In the genomic region with DNA sequence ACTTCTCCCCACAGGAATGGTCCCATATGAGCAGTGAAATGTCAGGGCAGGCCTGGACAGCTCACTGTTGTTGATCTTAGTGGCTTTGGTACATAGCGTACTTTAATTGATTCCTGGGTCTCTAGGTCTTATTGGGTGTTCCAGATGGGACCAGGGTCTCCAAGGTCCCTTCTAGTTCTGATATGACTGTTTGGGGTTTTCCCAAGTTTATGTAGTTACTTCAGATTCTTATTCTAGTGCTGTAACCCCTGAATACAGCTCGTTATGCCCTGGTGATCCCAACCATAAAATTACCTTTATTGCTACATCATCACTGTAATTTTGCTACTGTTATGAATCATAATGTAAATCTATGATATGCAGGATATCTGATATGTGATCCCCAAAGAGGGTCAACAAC, we compare ENCODE assay signal across 15 mouse cellular contexts.
DNase-seq lines count a peak whose midpoint lies in the region; TF ChIP-seq lines count a peak whose summit lies in the region.
"Had no signal": no experiment of that assay in that cellular context is flagged by ENCODE, and none has a peak within 500 bp of the region (broad histone marks: within the 10 kb centered on the region; RNA-seq: fewer than 3 reads in every experiment).

No protein-coding gene starts in this region.

- no peak overlapping the region for H3K9ac ChIP-seq in CH12.LX (ENCODE audit: insufficient read depth, low read depth)

- H3K27ac ChIP-seq in CH12.LX (ENCODE audit: insufficient read depth, low read depth) = no peak overlapping the region

- TF ChIP-seq RAD21 in CH12.LX (IDR thresholded peaks at IDR 0.05; ENCODE audit: low read depth, low read length) = no peak

- peaks cover 9 to 36% of the 10 kb centered on the region in 2 experiments for H3K4me1 ChIP-seq in CH12.LX (ENCODE audit: control insufficient read depth in 1 of 2, insufficient read depth in 2 of 2)

- in situ Hi-C loops in CH12.LX (cut with MboI; ENCODE audit: low pct_ligation_motif_present, low pct_unique_long_range_greater_than_20kb, low sequenced_read_pairs) = no loop called here

- no peak overlapping the region for H3K4me2 ChIP-seq in CH12.LX (ENCODE audit: insufficient read depth, low read depth, poor library complexity, severe bottlenecking)

- H3K9me3 ChIP-seq in CH12.LX (replicated peaks; ENCODE audit: low read length) = no peaks in the 10 kb centered on the region
- H3K9me3 ChIP-seq: G1E had no signal

- no peaks in the 10 kb centered on the region for H3K79me2 ChIP-seq in CH12.LX (replicated peaks; ENCODE audit: control insufficient read depth, extremely low read depth, insufficient read depth, poor library complexity, severe bottlenecking)

- TF ChIP-seq EP300 in CH12.LX (IDR thresholded peaks at IDR 0.05; ENCODE audit: low read length) = peak; percentile 68

- dilution Hi-C loops in CH12.LX (cut with MboI; ENCODE audit: extremely low pct_ligation_motif_present, extremely low pct_unique_long_range_greater_than_20kb, low sequenced_read_pairs) = no loop called here

- H3K36me3 ChIP-seq in CH12.LX (replicated peaks in 1 of 2; ENCODE audit: control insufficient read depth in 1 of 2, insufficient read depth in 1 of 2, low read length in 1 of 2) = no peaks in the 10 kb centered on the region
- H3K36me3 ChIP-seq: G1E had no signal

- no peaks in the 10 kb centered on the region for H3K27me3 ChIP-seq in CH12.LX (replicated peaks)

- no peak for TF ChIP-seq POLR2A in CH12.LX (IDR thresholded peaks at IDR 0.05; ENCODE audit: low read depth, low read length)

- TF ChIP-seq CTCF in CH12.LX (conservative IDR thresholded peaks at IDR 0.05 in 1 of 2, IDR thresholded peaks at IDR 0.05 in 1 of 2; ENCODE audit: low read depth in 2 of 2, low read length in 2 of 2) = no peak

- no peak overlapping the region for H3K4me3 ChIP-seq in CH12.LX (replicated peaks in 1 of 3; ENCODE audit: low read depth in 2 of 3, low read length in 2 of 3, poor library complexity in 1 of 3)

- peak; percentile 61 for DNase-seq in CH12.LX (ENCODE audit: extremely low read depth)
- no peak for DNase-seq in left cerebral cortex, postnatal 36 days (ENCODE audit: low spot score in 2 of 2)
- DNase-seq: adrenal gland, adult 2 months; adrenal gland, adult 8-10 months; adrenal gland, postnatal 10 days; adrenal gland, postnatal 14 days; adrenal gland, postnatal 25 days; adrenal gland, postnatal 36 days; B cell, adult 2 months; cerebellum, adult 11 months; cerebellum, adult 11-12 months; cerebellum, adult 18-20 months; cerebellum, adult 2 months; cerebellum, adult 8-10 months had no signal

- intact Hi-C loops in left cerebral cortex, postnatal 36 days (cut with DNase I) = no loop called here

TF ChIP-seq in CH12.LX, 34 proteins besides CTCF, POLR2A, EP300 and RAD21:
- TF ChIP-seq CHD1 (IDR thresholded peaks at IDR 0.05; ENCODE audit: low read depth, low read length) = no peak
- no peak for TF ChIP-seq SIN3A (IDR thresholded peaks at IDR 0.05; ENCODE audit: low read length)
- no peak for TF ChIP-seq MAX (IDR thresholded peaks at IDR 0.05; ENCODE audit: low read length)
- TF ChIP-seq ELF1 (IDR thresholded peaks at IDR 0.05; ENCODE audit: low read depth, low read length) = no peak
- TF ChIP-seq HCFC1 (IDR thresholded peaks at IDR 0.05; ENCODE audit: low read depth, low read length) = no peak
- TF ChIP-seq TCF12 (IDR thresholded peaks at IDR 0.05; ENCODE audit: low read depth, low read length) = peak; percentile 29; the same call in 1 of the 2 replicates
- TF ChIP-seq RCOR1 (conservative IDR thresholded peaks at IDR 0.05; ENCODE audit: low read depth, low read length) = no peak
- no peak for TF ChIP-seq UBTF (IDR thresholded peaks at IDR 0.05; ENCODE audit: low read depth, low read length)
- no peak for TF ChIP-seq CHD2 (IDR thresholded peaks at IDR 0.05; ENCODE audit: low read length)
- peak; percentile 84 for TF ChIP-seq IRF4 (IDR thresholded peaks at IDR 0.05; ENCODE audit: low read depth, low read length)
- no peak for TF ChIP-seq POLR2AphosphoS2 (IDR thresholded peaks at IDR 0.05; ENCODE audit: low read depth, low read length)
- no peak for TF ChIP-seq TBP (conservative IDR thresholded peaks at IDR 0.05; ENCODE audit: low read depth, low read length)
- no peak for TF ChIP-seq GABPA (IDR thresholded peaks at IDR 0.05; ENCODE audit: insufficient replicate concordance, low read depth, low read length)
- no peak for TF ChIP-seq MAZ (IDR thresholded peaks at IDR 0.05; ENCODE audit: low read depth, low read length)
- TF ChIP-seq MEF2A (IDR thresholded peaks at IDR 0.05; ENCODE audit: borderline replicate concordance, low read depth, low read length) = no peak
- no peak for TF ChIP-seq MAFK (IDR thresholded peaks at IDR 0.05; ENCODE audit: insufficient replicate concordance, low read length)
- no peak for TF ChIP-seq SMC3 (IDR thresholded peaks at IDR 0.05; ENCODE audit: low read depth, low read length)
- 0 out of 2 replicates have a peak, but pooled peaks have one; percentile 23 for TF ChIP-seq BHLHE40 (IDR thresholded peaks at IDR 0.05; ENCODE audit: low read depth, low read length)
- no peak for TF ChIP-seq ZMIZ1 (IDR thresholded peaks at IDR 0.05; ENCODE audit: low read depth, low read length)
- no peak for TF ChIP-seq USF1 (IDR thresholded peaks at IDR 0.05; ENCODE audit: low read depth, low read length)
- TF ChIP-seq E2F4 (IDR thresholded peaks at IDR 0.05; ENCODE audit: insufficient replicate concordance, low read depth, low read length) = no peak
- no peak for TF ChIP-seq NRF1 (IDR thresholded peaks at IDR 0.05; ENCODE audit: low read depth, low read length)
- no peak for TF ChIP-seq MYC (IDR thresholded peaks at IDR 0.05; ENCODE audit: low read depth, low read length)
- TF ChIP-seq ZC3H11A (IDR thresholded peaks at IDR 0.05; ENCODE audit: low read depth, low read length) = no peak
- TF ChIP-seq PAX5 (IDR thresholded peaks at IDR 0.05; ENCODE audit: low read length) = no peak
- TF ChIP-seq ZKSCAN1 (IDR thresholded peaks at IDR 0.05; ENCODE audit: borderline replicate concordance, low read depth, low read length) = no peak
- no peak for TF ChIP-seq KAT2A (IDR thresholded peaks at IDR 0.05; ENCODE audit: insufficient replicate concordance, low read length)
- TF ChIP-seq NELFE (IDR thresholded peaks at IDR 0.05; ENCODE audit: low read depth, low read length) = no peak
- TF ChIP-seq ETS1 (conservative IDR thresholded peaks at IDR 0.05; ENCODE audit: low read depth, low read length) = no peak
- peak; percentile 60 for TF ChIP-seq JUN (IDR thresholded peaks at IDR 0.05; ENCODE audit: insufficient read depth, low read depth, low read length)
- TF ChIP-seq USF2 (conservative IDR thresholded peaks at IDR 0.05; ENCODE audit: low read depth, low read length) = no peak
- TF ChIP-seq MXI1 (IDR thresholded peaks at IDR 0.05; ENCODE audit: low read depth, low read length) = no peak
- TF ChIP-seq JUND (conservative IDR thresholded peaks at IDR 0.05; ENCODE audit: low read depth, low read length) = peak; percentile 88
- TF ChIP-seq ZNF384 (IDR thresholded peaks at IDR 0.05; ENCODE audit: low read depth, low read length) = no peak
